Mouse (Mus musculus) MEL (cell line): ENCODE data around the gene Cactin. TPM values are rescaled to one million over a fixed set of nuclear protein-coding genes. Genes with fewer than 3 reads are reported as not detected.

Experiments
- DNase-seq: peaks from one replicate; pipeline ENCODE4 v3.0.0; 2011; ENCODE audit warnings: low read depth, low spot score
- H3K27ac ChIP-seq: 2 replicates; pipeline ENCODE4 v1.5.1; 2012; ENCODE audit warnings: low read depth, mild to moderate bottlenecking, control low read depth, low read length, moderate library complexity; ENCODE audit not compliant: control insufficient read depth
- H3K27me3 ChIP-seq, 2 experiments: fragments of 150-350 bp in 1 of 2; sonication (generic) in 1 of 2; 2 replicates each; pipeline ENCODE4 v1.6.1; 2012; ENCODE audit warnings: low read length in 2 of 2, mild to moderate bottlenecking in 2 of 2, improper control_type of control experiment in 1 of 2, moderate library complexity in 1 of 2; ENCODE audit not compliant: insufficient read depth in 2 of 2, control insufficient read depth in 1 of 2
- H3K36me3 ChIP-seq, 2 experiments: 2 replicates each; pipeline ENCODE4 v1.6.1; 2012 to 2014; ENCODE audit warnings: low read length in 2 of 2, improper control_type of control experiment in 1 of 2, inconsistent platforms in 1 of 2, mild to moderate bottlenecking in 1 of 2; ENCODE audit not compliant: insufficient read depth in 2 of 2, control insufficient read depth in 1 of 2
- H3K4me1 ChIP-seq, 2 experiments: fragments of 150-350 bp in 1 of 2; sonication (generic) in 1 of 2; 2 replicates each; pipeline ENCODE4 v1.6.1; 2012; ENCODE audit warnings: low read length in 2 of 2, improper control_type of control experiment in 1 of 2, mild to moderate bottlenecking in 1 of 2; ENCODE audit not compliant: insufficient read depth in 2 of 2, control insufficient read depth in 1 of 2
- H3K4me3 ChIP-seq, 2 experiments: fragments of 150-350 bp in 1 of 2; sonication (generic) in 1 of 2; 2 replicates each; pipeline ENCODE4 v1.5.1; 2012; ENCODE audit warnings: low read depth in 2 of 2, low read length in 2 of 2, mild to moderate bottlenecking in 2 of 2, moderate library complexity in 2 of 2, control low read depth in 1 of 2, improper control_type of control experiment in 1 of 2; ENCODE audit not compliant: control insufficient read depth in 1 of 2, insufficient read depth in 1 of 2
- H3K79me2 ChIP-seq: 2 replicates; pipeline ENCODE4 v1.6.1; 2012; ENCODE audit warnings: mild to moderate bottlenecking, low read length, moderate library complexity; ENCODE audit not compliant: control insufficient read depth, poor library complexity, insufficient read depth
- H3K9ac ChIP-seq: 2 replicates; pipeline ENCODE4 v1.6.1; 2012; ENCODE audit warnings: low read depth, mild to moderate bottlenecking, control low read depth, low read length, moderate library complexity; ENCODE audit not compliant: control insufficient read depth, poor library complexity, severe bottlenecking
- H3K9me3 ChIP-seq: fragments of 150-350 bp; sonication (generic); replicated peaks from 2 replicates; pipeline ENCODE4 v1.6.1; 2012; ENCODE audit warnings: mild to moderate bottlenecking, low read length, improper control_type of control experiment, moderate library complexity; ENCODE audit not compliant: insufficient read depth
- CTCF ChIP-seq, 3 experiments: IDR thresholded peaks in 2 of 3; conservative IDR thresholded peaks in 1 of 3; 2 replicates each; pipeline ENCODE4 v1.5.1; 2011 to 2012; ENCODE audit warnings: low read length in 3 of 3, low read depth in 2 of 3, mild to moderate bottlenecking in 2 of 3, improper control_type of control experiment in 1 of 3, inconsistent platforms in 1 of 3, mixed read lengths in 1 of 3, moderate library complexity in 1 of 3; ENCODE audit not compliant: control insufficient read depth in 1 of 3, insufficient read depth in 1 of 3, poor library complexity in 1 of 3, severe bottlenecking in 1 of 3
- ELF1 ChIP-seq: IDR thresholded peaks from 2 replicates; pipeline ENCODE4 v1.6.1; 2014; ENCODE audit warnings: low read depth, mild to moderate bottlenecking, inconsistent platforms, low read length, improper control_type of control experiment, moderate library complexity
- ETS1 ChIP-seq: IDR thresholded peaks from 2 replicates; pipeline ENCODE4 v1.6.1; 2012; ENCODE audit warnings: low read depth, mild to moderate bottlenecking, inconsistent platforms, low read length, improper control_type of control experiment, moderate library complexity
- GATA1 ChIP-seq: IDR thresholded peaks from 2 replicates; pipeline ENCODE4 v1.6.1; 2011; ENCODE audit warnings: low read depth, low read length, improper control_type of control experiment
- JUND ChIP-seq: IDR thresholded peaks from 2 replicates; pipeline ENCODE4 v1.6.1; 2011; ENCODE audit warnings: low read depth, mild to moderate bottlenecking, improper control_type of control experiment, low read length
- KAT2A ChIP-seq: conservative IDR thresholded peaks from 2 replicates; pipeline ENCODE4 v1.6.1; 2012; ENCODE audit warnings: low read depth, low read length, improper control_type of control experiment, inconsistent platforms
- MAFK ChIP-seq: IDR thresholded peaks from 2 replicates; pipeline ENCODE4 v1.6.1; 2011; ENCODE audit warnings: low read depth, mild to moderate bottlenecking, low read length, improper control_type of control experiment, borderline replicate concordance
- MAX ChIP-seq: IDR thresholded peaks from 2 replicates; pipeline ENCODE4 v1.6.1; 2011; ENCODE audit warnings: low read length, improper control_type of control experiment
- MAZ ChIP-seq: IDR thresholded peaks from 2 replicates; pipeline ENCODE4 v1.6.1; 2012; ENCODE audit warnings: low read depth, mild to moderate bottlenecking, inconsistent platforms, low read length, improper control_type of control experiment
- MXI1 ChIP-seq: IDR thresholded peaks from 2 replicates; pipeline ENCODE4 v1.6.1; 2011; ENCODE audit warnings: mild to moderate bottlenecking, low read depth, low read length, improper control_type of control experiment
- MYB ChIP-seq: IDR thresholded peaks from 2 replicates; pipeline ENCODE4 v1.6.1; 2011; ENCODE audit warnings: mild to moderate bottlenecking, low read depth, low read length, improper control_type of control experiment
- NRF1 ChIP-seq: IDR thresholded peaks from 2 replicates; pipeline ENCODE4 v1.6.1; 2014; ENCODE audit warnings: low read depth, mild to moderate bottlenecking, inconsistent platforms, low read length, improper control_type of control experiment, moderate library complexity; ENCODE audit not compliant: poor library complexity, insufficient read depth, severe bottlenecking
- POLR2AphosphoS2 ChIP-seq: IDR thresholded peaks from 2 replicates; pipeline ENCODE4 v1.6.1; 2011; ENCODE audit warnings: low read length, improper control_type of control experiment
- RAD21 ChIP-seq: IDR thresholded peaks from 2 replicates; pipeline ENCODE4 v1.6.1; 2011; ENCODE audit warnings: mild to moderate bottlenecking, low read depth, low read length, improper control_type of control experiment
- SIN3A ChIP-seq: IDR thresholded peaks from 2 replicates; pipeline ENCODE4 v1.6.1; 2012; ENCODE audit warnings: low read length, improper control_type of control experiment, inconsistent platforms
- SMC3 ChIP-seq: IDR thresholded peaks from 2 replicates; pipeline ENCODE4 v1.6.1; 2011; ENCODE audit warnings: low read depth, low read length, improper control_type of control experiment
- TAL1 ChIP-seq: IDR thresholded peaks from 2 replicates; pipeline ENCODE4 v1.6.1; 2012; ENCODE audit warnings: mild to moderate bottlenecking, inconsistent platforms, low read length, moderate library complexity, mixed read lengths
- TCF12 ChIP-seq: IDR thresholded peaks from 2 replicates; pipeline ENCODE4 v1.6.1; 2014; ENCODE audit warnings: low read depth, mild to moderate bottlenecking, inconsistent platforms, low read length, improper control_type of control experiment, moderate library complexity
- UBTF ChIP-seq: IDR thresholded peaks from 2 replicates; pipeline ENCODE4 v1.6.1; 2012; ENCODE audit warnings: low read depth, mild to moderate bottlenecking, inconsistent platforms, low read length, improper control_type of control experiment, moderate library complexity, borderline replicate concordance; ENCODE audit not compliant: insufficient read depth
- USF2 ChIP-seq, 2 experiments: IDR thresholded peaks; 2 replicates each; pipeline ENCODE4 v1.6.1; 2011 to 2012; ENCODE audit warnings: improper control_type of control experiment in 2 of 2, low read length in 2 of 2, borderline replicate concordance in 1 of 2, inconsistent platforms in 1 of 2, low read depth in 1 of 2, mild to moderate bottlenecking in 1 of 2; ENCODE audit not compliant: insufficient read depth in 1 of 2
- ZC3H11A ChIP-seq: IDR thresholded peaks from 2 replicates; pipeline ENCODE4 v1.6.1; 2012; ENCODE audit warnings: low read depth, mild to moderate bottlenecking, inconsistent platforms, low read length, improper control_type of control experiment
- ZKSCAN1 ChIP-seq: IDR thresholded peaks from 2 replicates; pipeline ENCODE4 v1.6.1; 2012; ENCODE audit warnings: low read depth, mild to moderate bottlenecking, inconsistent platforms, low read length, improper control_type of control experiment, moderate library complexity
- polyA plus RNA-seq, 2 experiments: library from polyadenylated mRNA; stranded (reverse) in 1 of 2; unstranded in 1 of 2; fragments of >175 nt in 1 of 2; fragments of >200 nt in 1 of 2; gene quantifications; 2 replicates each; pipeline versions ENCODE4 v1.2.1 to v1.2.4; 2012; ENCODE audit warnings: low replicate concordance in 2 of 2, low read depth in 1 of 2; ENCODE audit not compliant: insufficient read length in 2 of 2, insufficient read depth in 1 of 2, missing spikeins in 1 of 2
- total RNA-seq: library from RNA; depleted of rRNA; stranded (reverse); fragments of 300-350 nt; gene quantifications from 2 replicates; pipeline ENCODE4 v1.2.3, GENCODE M21; 2012

Gene Cactin
- total and polyA plus RNA-seq, 3 experiments = 47.6 to 66.8 TPM; not detected in 1

DNA sequence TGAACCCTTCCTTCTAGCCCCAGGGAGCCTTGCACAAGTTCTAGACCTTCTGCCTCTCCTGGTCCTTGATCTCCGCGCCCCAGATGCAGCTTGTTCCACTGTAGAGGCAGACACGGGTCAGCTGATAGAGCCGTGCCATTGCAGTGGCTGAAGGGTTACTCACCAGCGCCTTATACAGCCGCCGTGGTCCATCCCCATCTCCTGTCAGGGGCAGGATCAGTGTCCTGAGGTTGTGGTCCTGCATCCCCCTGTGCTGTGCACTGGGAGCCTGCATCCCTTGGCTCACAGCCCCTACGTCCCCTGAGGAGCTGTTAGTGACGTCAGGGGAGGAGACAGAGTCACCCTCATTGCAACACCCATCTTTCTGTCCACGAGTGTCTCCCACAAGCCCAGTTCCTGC is 17.6 kb upstream of the Cactin start:
- TF ChIP-seq SIN3A (no peak), MXI1 (no peak), MAZ (no peak)
- no peak overlapping the region for H3K9ac ChIP-seq
- H3K27ac ChIP-seq = no peak overlapping the region
- no peak for DNase-seq
- peaks cover 0 to 3% of the 10 kb centered on the region in 2 experiments; a peak in 1 of 4 replicates for H3K4me1 ChIP-seq
- H3K79me2 ChIP-seq = peaks cover 27% of the 10 kb centered on the region
- H3K4me3 ChIP-seq = no peak overlapping the region
- H3K36me3 ChIP-seq = peaks cover 0 to 2% of the 10 kb centered on the region in 2 experiments; a peak in 1 of 4 replicates
- H3K27me3 ChIP-seq = no peaks in the 10 kb centered on the region
- H3K9me3 ChIP-seq = no peaks in the 10 kb centered on the region

DNA sequence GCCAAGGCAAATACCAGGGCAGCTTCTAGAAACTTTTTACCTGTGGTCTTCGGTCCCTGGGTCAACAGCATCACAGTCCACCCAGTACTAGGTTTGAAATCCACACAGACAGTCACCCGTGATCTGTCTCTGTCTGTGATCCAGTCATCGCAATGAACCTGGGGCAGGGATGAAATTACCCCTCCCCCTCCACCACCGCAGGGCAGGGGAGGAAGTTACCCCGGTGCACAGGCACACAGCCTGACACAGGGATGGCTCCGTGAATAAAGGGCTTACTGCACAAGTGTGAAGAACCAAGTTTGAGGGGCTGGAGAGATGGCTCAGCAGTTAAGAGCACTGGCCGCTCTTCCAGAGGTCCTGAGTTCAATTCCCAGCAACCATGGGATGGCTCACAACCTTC is 17.1 kb upstream of the Cactin start:
- no peak overlapping the region for H3K4me3 ChIP-seq

DNA sequence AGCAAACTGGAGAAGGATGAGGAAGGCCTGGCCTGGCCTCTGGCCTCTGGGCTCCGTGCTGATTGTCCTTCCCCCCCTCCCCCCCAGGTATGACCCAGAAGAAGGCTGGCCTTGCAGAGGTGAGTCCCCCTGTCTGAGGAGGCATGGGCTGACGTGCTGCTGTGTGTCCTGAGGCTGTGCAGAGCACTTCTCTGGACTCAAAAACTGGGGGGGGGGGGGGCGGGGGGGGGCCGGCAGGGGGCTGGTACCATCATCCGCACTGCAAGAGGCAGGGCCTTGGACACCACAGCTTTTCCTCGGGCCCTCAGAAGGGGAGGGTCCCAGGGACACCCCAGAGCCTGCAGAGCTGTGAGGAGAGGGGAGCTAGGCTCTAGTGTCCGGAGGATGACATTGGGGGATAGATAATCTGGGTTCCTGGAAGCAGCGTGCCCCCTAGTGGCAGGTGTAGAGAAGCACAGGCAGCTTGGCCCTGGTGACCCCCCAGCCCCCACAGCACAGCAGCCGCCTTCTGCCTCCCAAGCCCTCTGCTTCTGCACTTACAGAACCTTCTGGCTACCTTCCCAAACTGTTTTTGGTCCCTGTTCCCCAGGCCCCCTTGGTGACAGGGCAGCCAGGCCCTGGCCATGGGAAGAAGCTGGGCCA is 16.2 kb upstream of the Cactin start:
- no peaks in the 10 kb centered on the region for H3K27me3 ChIP-seq
- DNase-seq = peak; percentile 63
- no peak overlapping the region for H3K4me3 ChIP-seq
- TF ChIP-seq SMC3 (peak; percentile 53), USF2 (IDR thresholded peaks at IDR 0.05; ENCODE audit: borderline replicate concordance in 1 of 2, insufficient read depth in 1 of 2, low read depth in 1 of 2, low read length in 2 of 2) (no peak), CTCF (IDR thresholded peaks at IDR 0.05 in 2 of 3, conservative IDR thresholded peaks at IDR 0.05 in 1 of 3; ENCODE audit: control insufficient read depth in 1 of 3, insufficient read depth in 1 of 3, low read depth in 2 of 3, low read length in 3 of 3, poor library complexity in 1 of 3, severe bottlenecking in 1 of 3) (peak; percentile 77 to 88 (median 78)), RAD21 (peak; percentile 56), ZC3H11A (0 out of 2 replicates have a peak, but pooled peaks have one; percentile 26), MAZ (0 out of 2 replicates have a peak, but pooled peaks have one; percentile 28), POLR2AphosphoS2 (no peak)
- H3K9me3 ChIP-seq = no peaks in the 10 kb centered on the region
- peaks cover 12% of the 10 kb centered on the region for H3K79me2 ChIP-seq
- peaks cover 0 to 4% of the 10 kb centered on the region in 2 experiments; a peak in 1 of 4 replicates for H3K36me3 ChIP-seq
- no peak overlapping the region for H3K27ac ChIP-seq
- no peak overlapping the region for H3K9ac ChIP-seq
- no peaks in the 10 kb centered on the region for H3K4me1 ChIP-seq

More for the DNA sequence above, 17.1 kb upstream of the Cactin start:
- no peak overlapping the region for H3K27ac ChIP-seq
- peaks cover 0 to 2% of the 10 kb centered on the region in 2 experiments; a peak in 1 of 4 replicates for H3K36me3 ChIP-seq
- H3K27me3 ChIP-seq = no peaks in the 10 kb centered on the region
- TF ChIP-seq NRF1 (no peak), TAL1 (no peak), MAFK (no peak), MAX (no peak), GATA1 (no peak), KAT2A (no peak), ETS1 (no peak), SIN3A (no peak), TCF12 (no peak), JUND (no peak), ELF1 (no peak), CTCF (IDR thresholded peaks at IDR 0.05 in 2 of 3, conservative IDR thresholded peaks at IDR 0.05 in 1 of 3; ENCODE audit: control insufficient read depth in 1 of 3, insufficient read depth in 1 of 3, low read depth in 2 of 3, low read length in 3 of 3, poor library complexity in 1 of 3, severe bottlenecking in 1 of 3) (no peak), MYB (no peak), ZKSCAN1 (no peak), USF2 (IDR thresholded peaks at IDR 0.05; ENCODE audit: borderline replicate concordance in 1 of 2, insufficient read depth in 1 of 2, low read depth in 1 of 2, low read length in 2 of 2) (no peak), UBTF (no peak)
- H3K9ac ChIP-seq = no peak overlapping the region
- H3K9me3 ChIP-seq = no peaks in the 10 kb centered on the region
- H3K79me2 ChIP-seq = peaks cover 22% of the 10 kb centered on the region
- no peaks in the 10 kb centered on the region for H3K4me1 ChIP-seq
- DNase-seq = no peak
